Mouse (Mus musculus) urinary bladder, postnatal 14 days (tissue): ENCODE results near the gene Gm49425.
A peak's percentile ranks its signal among the peaks of the same experiment; 100 is the strongest.

Experiments used
- DNase-seq: peaks from one replicate; pipeline ENCODE4 v3.0.0; 2021; ENCODE audit warnings: low spot score

Gene Gm49425

GRCm38 (mm10) chr15:101491431-101491830 lies 25.6 kb downstream of the Gm49425 start, which contains the start of gene Krt83:
Gene Krt83 (minus strand): TSS chr15:101491512.
- DNase-seq = no peak

GRCm38 (mm10) chr15:101485911-101486635 lies 31.0 kb downstream of the Gm49425 start:
- DNase-seq = no peak

GRCm38 (mm10) chr15:101484939-101485338 lies 32.1 kb downstream of the Gm49425 start:
- DNase-seq = no peak

GRCm38 (mm10) chr15:101483646-101484045 lies 33.4 kb downstream of the Gm49425 start:
- no peak for DNase-seq

GRCm38 (mm10) chr15:101482056-101482455 lies 35.0 kb downstream of the Gm49425 start:
- DNase-seq = no peak

- no peak for DNase-seq
Measured at GRCm38 (mm10) chr15:101479666-101480060, 37.4 kb downstream of the Gm49425 start.

- peak; percentile 56 for DNase-seq
Measured at GRCm38 (mm10) chr15:101479007-101479665, 37.9 kb downstream of the Gm49425 start.

GRCm38 (mm10) chr15:101472952-101473528 lies 44.0 kb downstream of the Gm49425 start, which contains the start of gene Krt86:
Gene Krt86 (plus strand): TSS chr15:101473478.
- DNase-seq = peak; percentile 59

- DNase-seq = no peak
Measured at GRCm38 (mm10) chr15:101469093-101469492, 48.0 kb downstream of the Gm49425 start.
